8 mouse cellular contexts compared by ENCODE assay signal in genomic region chr16:4474040-4474881, GRCm38 (mm10). TPM values are rescaled to one million over a fixed set of nuclear protein-coding genes. Genes with fewer than 3 reads are reported as not detected.
A peak's percentile ranks its signal among the peaks of the same experiment; 100 is the strongest.
DNase-seq lines count a peak whose midpoint lies in the region; ATAC-seq and TF ChIP-seq lines count a peak whose summit lies in the region.
"Not testable (repeated sequence)": the region's sequence is repeated elsewhere in the genome, so short reads cannot be mapped to it uniquely, and the experiment has no call there.

No protein-coding gene starts in this region.

- TF ChIP-seq CTCF in thymus, adult 2 months (IDR thresholded peaks at IDR 0.05; ENCODE audit: borderline replicate concordance, control insufficient read depth, extremely low read depth, insufficient read depth, low read length, poor library complexity), result not testable (repeated sequence)

- not testable (repeated sequence) for H3K9me3 ChIP-seq in forebrain, embryonic 10.5 days; heart, embryonic 13.5 days; intestine, embryonic 16.5 days (ENCODE audit: control insufficient read depth, low read length); limb, embryonic 15.5 days; neural tube, embryonic 11.5 days (ENCODE audit: control insufficient read depth, low read length)

- peak overlapping the region; percentile 91 for H3K4me2 ChIP-seq in heart, embryonic 13.5 days
- peak overlapping the region; percentile 72 for H3K4me2 ChIP-seq in intestine, embryonic 16.5 days (ENCODE audit: low read depth, low read length)
- peak overlapping the region; percentile 77 for H3K4me2 ChIP-seq in limb, embryonic 15.5 days
- peak overlapping the region; percentile 55 for H3K4me2 ChIP-seq in neural tube, embryonic 11.5 days (ENCODE audit: low read depth)

- ATAC-seq in heart, embryonic 13.5 days (ENCODE audit: extremely low read depth, insufficient number of reproducible peaks, low FRiP score, low TSS enrichment); limb, embryonic 15.5 days (ENCODE audit: insufficient number of reproducible peaks, low FRiP score, low TSS enrichment, low read depth); neural tube, embryonic 11.5 days (ENCODE audit: insufficient read depth, low FRiP score, low TSS enrichment): not testable (repeated sequence)
- peak; percentile 0; the same call in 1 of the 2 replicates for ATAC-seq in intestine, embryonic 16.5 days
- ATAC-seq in megakaryocyte, adult 5-6 weeks (ENCODE audit: poor library complexity, severe bottlenecking), result peak; percentile 25

- H3K4me1 ChIP-seq in forebrain, embryonic 10.5 days, result peaks cover 18% of the 10 kb centered on the region
- H3K4me1 ChIP-seq in heart, embryonic 13.5 days, result peaks cover 14% of the 10 kb centered on the region
- H3K4me1 ChIP-seq in intestine, embryonic 16.5 days (ENCODE audit: control insufficient read depth, insufficient read depth, low read length), result peaks cover 12% of the 10 kb centered on the region; the same call in 1 of the 2 replicates
- peaks cover 12% of the 10 kb centered on the region; the same call in 1 of the 2 replicates for H3K4me1 ChIP-seq in limb, embryonic 15.5 days
- H3K4me1 ChIP-seq in neural tube, embryonic 11.5 days (ENCODE audit: control insufficient read depth, insufficient read depth, low read length), result not testable (repeated sequence)
- peaks cover 14% of the 10 kb centered on the region for H3K4me1 ChIP-seq in thymus, adult 2 months (replicated peaks; ENCODE audit: control insufficient read depth, insufficient read depth, low read length)

- DNase-seq in MEL-GATA-1-ER (ENCODE audit: extremely low read depth, low read depth), result peak; percentile 60
- not testable (repeated sequence) for DNase-seq in forebrain, embryonic 10.5 days (ENCODE audit: extremely low spot score, low spot score); neural tube, embryonic 11.5 days (ENCODE audit: low spot score); thymus, adult 2 months

- H3K4me3 ChIP-seq in forebrain, embryonic 10.5 days, result peak overlapping the region; percentile 54
- peak overlapping the region; percentile 62 for H3K4me3 ChIP-seq in heart, embryonic 13.5 days
- H3K4me3 ChIP-seq in intestine, embryonic 16.5 days (ENCODE audit: low read length), result peak overlapping the region; percentile 57
- peak overlapping the region; percentile 57 for H3K4me3 ChIP-seq in limb, embryonic 15.5 days
- peak overlapping the region; percentile 41 for H3K4me3 ChIP-seq in neural tube, embryonic 11.5 days (ENCODE audit: low read depth, low read length)
- peak overlapping the region; percentile 70 for H3K4me3 ChIP-seq in thymus, adult 2 months (ENCODE audit: control insufficient read depth, insufficient read depth, low read length)

- not testable (repeated sequence) for H3K27me3 ChIP-seq in forebrain, embryonic 10.5 days (ENCODE audit: poor library complexity, severe bottlenecking); heart, embryonic 13.5 days (replicated peaks); intestine, embryonic 16.5 days (replicated peaks; ENCODE audit: control insufficient read depth, insufficient read depth, low read length); limb, embryonic 15.5 days; neural tube, embryonic 11.5 days (ENCODE audit: control insufficient read depth, insufficient read depth, low read length); thymus, adult 2 months (ENCODE audit: control insufficient read depth, insufficient read depth, low read length)

- TF ChIP-seq POLR2A in thymus, adult 2 months (IDR thresholded peaks at IDR 0.05; ENCODE audit: control insufficient read depth, extremely low read depth, insufficient read depth, low read length, poor library complexity), result not testable (repeated sequence)

- H3K9ac ChIP-seq in heart, embryonic 13.5 days, result peak overlapping the region; percentile 90
- peak overlapping the region; percentile 83 for H3K9ac ChIP-seq in intestine, embryonic 16.5 days (ENCODE audit: low read depth, low read length)
- peak overlapping the region; percentile 76 for H3K9ac ChIP-seq in limb, embryonic 15.5 days
- H3K9ac ChIP-seq in neural tube, embryonic 11.5 days (ENCODE audit: low read length), result peak overlapping the region; percentile 50

- not testable (repeated sequence) for H3K36me3 ChIP-seq in forebrain, embryonic 10.5 days (replicated peaks); intestine, embryonic 16.5 days (ENCODE audit: control insufficient read depth, insufficient read depth, low read length); limb, embryonic 15.5 days; neural tube, embryonic 11.5 days (ENCODE audit: control insufficient read depth, insufficient read depth, low read length); thymus, adult 2 months (ENCODE audit: control insufficient read depth, insufficient read depth, low read length)
- H3K36me3 ChIP-seq in heart, embryonic 13.5 days, result peaks cover 14% of the 10 kb centered on the region; the same call in 1 of the 2 replicates

- WGBS in forebrain, embryonic 10.5 days, result 75% methylated on average over 10 of the region's 10 CpGs
- 64% methylated on average over 10 of the region's 10 CpGs for WGBS in heart, embryonic 13.5 days
- WGBS in intestine, embryonic 16.5 days, result 72% methylated on average over 10 of the region's 10 CpGs
- WGBS in limb, embryonic 15.5 days, result 72% methylated on average over 10 of the region's 10 CpGs
- WGBS in neural tube, embryonic 11.5 days, result 73% methylated on average over 10 of the region's 10 CpGs
- 70% methylated on average over 10 of the region's 10 CpGs for WGBS in thymus, adult 2 months

- peak overlapping the region; percentile 84 for H3K27ac ChIP-seq in forebrain, embryonic 10.5 days
- H3K27ac ChIP-seq in heart, embryonic 13.5 days (replicated peaks), result peak overlapping the region; percentile 79
- H3K27ac ChIP-seq in intestine, embryonic 16.5 days (ENCODE audit: low read length), result peak overlapping the region; percentile 84
- H3K27ac ChIP-seq in limb, embryonic 15.5 days, result peak overlapping the region; percentile 79
- not testable (repeated sequence) for H3K27ac ChIP-seq in neural tube, embryonic 11.5 days (ENCODE audit: low read depth, low read length); thymus, adult 2 months (ENCODE audit: control insufficient read depth, insufficient read depth, low read length)

RNA-seq across cellular contexts. Expression of gene Adcy9, which starts 54.0 kb away (rescaled TPM):
- polyA plus RNA-seq in forebrain, embryonic 10.5 days (2016; fragmentation: Nextera tagmentation; extraction: Ambion mirVana), result 0.30 and 0.35 TPM in 2 replicates
- 0.96 and 0.98 TPM in 2 replicates for polyA plus RNA-seq in heart, embryonic 13.5 days (2015; fragmentation: Nextera tagmentation; extraction: Ambion mirVana)
- polyA plus RNA-seq in intestine, embryonic 16.5 days (2015; fragmentation: Nextera tagmentation; extraction: Ambion mirVana), result 1.2 and 1.3 TPM in 2 replicates
- 1.4 and 1.6 TPM in 2 replicates for polyA plus RNA-seq in limb, embryonic 15.5 days (2015; fragmentation: Nextera tagmentation; extraction: Ambion mirVana)
- 2.1 and 3.0 TPM in 2 replicates for total RNA-seq in megakaryocyte, adult 5-6 weeks (2015)
- total RNA-seq in megakaryocyte, adult 5-6 weeks (2017), result 2.3 and 3.8 TPM in 2 replicates
- 1.8 and 2.5 TPM in 2 replicates for polyA plus RNA-seq in neural tube, embryonic 11.5 days (2014; fragmentation: Nextera tagmentation; extraction: Ambion mirVana)
- 6.4 and 7.6 TPM in 2 replicates for polyA plus RNA-seq in thymus, adult 2 months (2012; rRNA removed)
